Mouse (Mus musculus) mature B cell (primary cell): ENCODE results near the gene Olfr1416.

Experiments used
- in situ Hi-C: fragments of 300-500 bp; cut with MboI; formaldehyde crosslinking; loops from 2 replicates; pipeline ENCODE4 v1.14.3; 2019

Gene Olfr1416

DNA sequence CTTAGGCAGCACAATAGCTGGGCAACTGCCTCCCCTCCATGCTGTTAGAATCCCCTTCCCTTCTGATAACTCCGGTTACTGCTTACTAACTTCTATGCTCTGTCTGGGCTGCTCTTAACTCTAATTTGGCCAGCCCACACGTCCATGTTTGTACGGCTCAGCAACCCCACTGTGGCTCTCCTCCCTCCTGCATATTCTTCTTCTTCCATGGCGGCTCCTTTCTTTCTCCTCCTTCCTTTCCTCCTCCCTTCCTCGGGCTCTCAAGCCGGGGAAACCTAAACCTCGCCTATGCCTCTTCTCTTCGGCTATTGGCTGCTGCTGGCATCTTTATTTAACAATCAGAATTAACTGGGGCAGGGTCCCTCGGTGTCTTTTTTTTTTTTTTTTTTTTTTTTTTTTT lies 52.1 kb downstream of the Olfr1416 start:
- in situ Hi-C loops = no loop called here

DNA sequence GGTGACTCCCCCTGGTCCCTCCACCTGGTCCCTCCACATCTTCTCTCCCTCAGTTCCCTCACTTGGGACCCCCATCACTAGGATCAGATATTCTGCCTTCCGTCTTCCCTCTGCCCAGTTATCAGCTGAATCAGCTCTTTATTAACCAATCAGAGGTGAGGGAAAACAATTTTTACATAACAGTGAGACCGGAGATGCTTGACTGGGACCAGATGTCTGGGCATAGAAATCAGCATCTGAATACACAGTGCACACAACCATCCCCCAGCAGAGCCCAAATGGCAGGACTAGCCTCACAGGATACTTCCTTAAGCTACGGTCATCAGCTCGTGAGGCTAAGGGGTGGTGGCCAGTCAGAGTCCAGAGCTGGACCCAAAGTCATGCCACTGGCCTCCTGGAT lies 52.8 kb downstream of the Olfr1416 start:
- in situ Hi-C loops = no loop called here

- in situ Hi-C loops = no loop called here
These were observed 53.5 kb downstream of the Olfr1416 start for GRCm38 (mm10) chr1:92431420-92431819.

DNA sequence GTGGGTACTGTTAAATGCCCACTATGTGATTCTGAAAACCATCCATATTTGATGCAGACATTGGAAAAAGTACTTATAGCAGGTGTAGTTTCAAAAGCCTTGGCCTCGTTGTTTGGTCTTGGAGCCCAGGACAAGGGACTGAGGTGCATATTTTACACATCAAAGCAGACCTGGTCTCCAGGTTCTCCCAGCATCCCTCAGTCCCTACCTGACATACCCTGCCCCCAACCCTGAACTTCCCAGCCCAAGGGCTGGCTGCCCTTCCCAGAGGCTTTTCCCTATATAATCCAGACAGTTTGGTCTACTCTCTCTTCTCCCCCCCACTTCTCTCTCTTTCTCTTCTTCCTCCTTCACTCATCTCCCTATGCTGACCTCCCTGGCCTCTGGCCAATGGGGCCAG lies 53.9 kb downstream of the Olfr1416 start:
- in situ Hi-C loops = no loop called here
